In genomic region chr12:108511009-108511408, GRCm38 (mm10) we compare ENCODE assay signal across 9 mouse cellular contexts. TPM values are rescaled to one million over a fixed set of nuclear protein-coding genes. Genes with fewer than 3 reads are reported as not detected.
DNase-seq lines count a peak whose midpoint lies in the region; ATAC-seq lines count a peak whose summit lies in the region.
"Had no signal": no experiment of that assay in that cellular context is flagged by ENCODE, and none has a peak within 500 bp of the region (broad histone marks: within the 10 kb centered on the region; RNA-seq: fewer than 3 reads in every experiment).

No protein-coding gene starts in this region.

- 13% methylated on average over 3 of the region's 3 CpGs for WGBS in hindbrain, embryonic 14.5 days
- 10% methylated on average over 3 of the region's 3 CpGs for WGBS in hindbrain, embryonic 16.5 days
- 10% methylated on average over 3 of the region's 3 CpGs for WGBS in hindbrain, embryonic 10.5 days

- no peaks in the 10 kb centered on the region for H3K9me3 ChIP-seq in hindbrain, embryonic 14.5 days (ENCODE audit: control insufficient read depth, low read length)
- no peaks in the 10 kb centered on the region for H3K9me3 ChIP-seq in hindbrain, embryonic 16.5 days (ENCODE audit: control insufficient read depth, low read length)
- H3K9me3 ChIP-seq in hindbrain, embryonic 10.5 days: no peaks in the 10 kb centered on the region
- H3K9me3 ChIP-seq: neural tube, embryonic 13.5 days had no signal

- peaks cover 21% of the 10 kb centered on the region for H3K36me3 ChIP-seq in hindbrain, embryonic 14.5 days (replicated peaks; ENCODE audit: control insufficient read depth, insufficient read depth)
- H3K36me3 ChIP-seq in hindbrain, embryonic 16.5 days (ENCODE audit: control insufficient read depth, insufficient read depth, low read length): peaks cover 6% of the 10 kb centered on the region
- peaks cover 65% of the 10 kb centered on the region for H3K36me3 ChIP-seq in hindbrain, embryonic 10.5 days

- H3K4me2 ChIP-seq in hindbrain, embryonic 14.5 days (replicated peaks): no peak overlapping the region
- H3K4me2 ChIP-seq in hindbrain, embryonic 16.5 days (ENCODE audit: low read length): no peak overlapping the region
- H3K4me2 ChIP-seq: neural tube, embryonic 13.5 days had no signal

- no peak for ATAC-seq in hindbrain, embryonic 14.5 days (ENCODE audit: low FRiP score)
- no peak for ATAC-seq in hindbrain, embryonic 16.5 days

- DNase-seq in hindbrain, embryonic 14.5 days (ENCODE audit: low spot score): peak; percentile 92
- DNase-seq in 416B (ENCODE audit: low read depth): peak; percentile 35
- peak; percentile 92 for DNase-seq in NIH3T3 (ENCODE audit: low read depth)
- peak; percentile 63 for DNase-seq in layer of hippocampus, adult 9-11 months
- DNase-seq in yolk sac, embryonic 10.5 days (ENCODE audit: low spot score): peak; percentile 23
- DNase-seq in hindbrain, embryonic 10.5 days (ENCODE audit: low spot score): no peak
- DNase-seq in gastrocnemius, postnatal 14 days: no peak

- H3K9ac ChIP-seq in hindbrain, embryonic 14.5 days: no peak overlapping the region
- H3K9ac ChIP-seq in hindbrain, embryonic 16.5 days (ENCODE audit: low read depth, low read length): no peak overlapping the region
- H3K9ac ChIP-seq: neural tube, embryonic 13.5 days had no signal

- no peak overlapping the region for H3K27ac ChIP-seq in hindbrain, embryonic 14.5 days
- no peak overlapping the region for H3K27ac ChIP-seq in hindbrain, embryonic 16.5 days (ENCODE audit: low read depth, low read length)
- H3K27ac ChIP-seq in hindbrain, embryonic 10.5 days: no peak overlapping the region
- H3K27ac ChIP-seq: neural tube, embryonic 13.5 days had no signal

- no peaks in the 10 kb centered on the region for H3K4me1 ChIP-seq in hindbrain, embryonic 14.5 days (replicated peaks; ENCODE audit: control insufficient read depth, insufficient read depth, low read length)
- no peaks in the 10 kb centered on the region for H3K4me1 ChIP-seq in hindbrain, embryonic 16.5 days (ENCODE audit: control insufficient read depth, insufficient read depth, low read depth, low read length)
- 0 out of 2 replicates have a peak, but pooled peaks cover 2% of the 10 kb centered on the region for H3K4me1 ChIP-seq in hindbrain, embryonic 10.5 days (replicated peaks)

- H3K27me3 ChIP-seq in hindbrain, embryonic 14.5 days (ENCODE audit: control insufficient read depth, insufficient read depth, low read length): no peaks in the 10 kb centered on the region
- no peaks in the 10 kb centered on the region for H3K27me3 ChIP-seq in hindbrain, embryonic 16.5 days (replicated peaks; ENCODE audit: control insufficient read depth, insufficient read depth, low read length)
- no peaks in the 10 kb centered on the region for H3K27me3 ChIP-seq in hindbrain, embryonic 10.5 days (ENCODE audit: insufficient read depth, poor library complexity, severe bottlenecking)
- H3K27me3 ChIP-seq: neural tube, embryonic 13.5 days had no signal

- intact Hi-C loops in gastrocnemius, postnatal 14 days (cut with DNase I; ENCODE audit: low total_unique reads): no loop called here

- H3K4me3 ChIP-seq in hindbrain, embryonic 14.5 days (replicated peaks; ENCODE audit: low read length): no peak overlapping the region
- H3K4me3 ChIP-seq in hindbrain, embryonic 16.5 days (ENCODE audit: low read length): no peak overlapping the region
- H3K4me3 ChIP-seq in hindbrain, embryonic 10.5 days: no peak overlapping the region
- H3K4me3 ChIP-seq: neural tube, embryonic 13.5 days had no signal

RNA-seq across cellular contexts. Expression of gene Evl, which starts 43.5 kb away (rescaled TPM):
- polyA plus RNA-seq in hindbrain, embryonic 14.5 days (2014; fragmentation: Nextera tagmentation; extraction: Ambion mirVana): 243 and 270 TPM in 2 replicates
- polyA plus RNA-seq in hindbrain, embryonic 16.5 days (2015; fragmentation: Nextera tagmentation; extraction: Ambion mirVana): 186 and 204 TPM in 2 replicates
- polyA plus RNA-seq in hindbrain, embryonic 10.5 days (2016; fragmentation: Nextera tagmentation; extraction: Ambion mirVana): 59.1 and 75.2 TPM in 2 replicates
- total RNA-seq in gastrocnemius, postnatal 14 days (2021): 10 to 100 TPM; 28.0 to 32.7 TPM

Comparison
In these comparisons a context has a peak if more than half of its experiments do, and no peak if none do; other contexts are left out.
1. DNase-seq: peak in hindbrain, embryonic 14.5 days (single experiment), 416B (single experiment), NIH3T3 (single experiment), layer of hippocampus, adult 9-11 months (single experiment) and yolk sac, embryonic 10.5 days (single experiment); none in hindbrain, embryonic 10.5 days (single experiment) and gastrocnemius, postnatal 14 days (single experiment).